Mouse (Mus musculus) liver, adult (tissue): ENCODE results near the gene Mecr.

ENCODE experiments used
- GATA4 ChIP-seq: IDR thresholded peaks from 2 replicates; pipeline ENCODE4 v1.6.1; 2014; ENCODE audit warnings: mild to moderate bottlenecking, low read length; ENCODE audit not compliant: insufficient replicate concordance

The Mecr gene

GRCm38 (mm10) chr4:131826905-131827304 is 16.4 kb upstream of the Mecr start:
- TF ChIP-seq GATA4: no peak

GRCm38 (mm10) chr4:131829123-131829522 is 14.1 kb upstream of the Mecr start:
- TF ChIP-seq GATA4: no peak

- TF ChIP-seq GATA4: no peak
These were observed 11.7 kb upstream of the Mecr start for GRCm38 (mm10) chr4:131831546-131832045.

- no peak for TF ChIP-seq GATA4
These were observed 10.4 kb upstream of the Mecr start for GRCm38 (mm10) chr4:131832759-131833407.

- TF ChIP-seq GATA4: no peak
These were observed 9.2 kb upstream of the Mecr start for GRCm38 (mm10) chr4:131833971-131834609.

- no peak for TF ChIP-seq GATA4
These were observed 6.9 kb upstream of the Mecr start for GRCm38 (mm10) chr4:131836351-131836881.

- no peak for TF ChIP-seq GATA4
These were observed 6.3 kb upstream of the Mecr start for GRCm38 (mm10) chr4:131836891-131837491.

- no peak; the same call in 1 of the 2 replicates for TF ChIP-seq GATA4
These were observed 5.3 kb upstream of the Mecr start, which contains the start of gene Ptpru for GRCm38 (mm10) chr4:131837872-131838524. Ptpru (minus strand) TSS chr4:131838288.

GRCm38 (mm10) chr4:131845991-131846778 is 2.9 kb downstream of the Mecr start:
- no peak for TF ChIP-seq GATA4

GRCm38 (mm10) chr4:131848082-131848481 is 4.8 kb downstream of the Mecr start:
- no peak for TF ChIP-seq GATA4

- no peak for TF ChIP-seq GATA4
These were observed 6.8 kb downstream of the Mecr start for GRCm38 (mm10) chr4:131849986-131850638.

GRCm38 (mm10) chr4:131854950-131855349 is 11.7 kb downstream of the Mecr start:
- no peak for TF ChIP-seq GATA4

- no peak for TF ChIP-seq GATA4
These were observed 17.4 kb downstream of the Mecr start for GRCm38 (mm10) chr4:131860492-131861340.

GRCm38 (mm10) chr4:131861341-131861739 is 18.1 kb downstream of the Mecr start:
- no peak for TF ChIP-seq GATA4
